Mouse (Mus musculus): ENCODE data around the gene Prpf8. TPM values are rescaled to one million over a fixed set of nuclear protein-coding genes. Genes with fewer than 3 reads are reported as not detected.

The Prpf8 gene
- total RNA-seq, 1 experiment, result 256 TPM

- H3K27ac ChIP-seq (ENCODE audit: insufficient read depth, low read depth, low read length, poor library complexity, severe bottlenecking), result peak overlapping the region; percentile 64
- H3K4me3 ChIP-seq (ENCODE audit: insufficient read depth in 1 of 2, low read depth in 1 of 2, low read length in 2 of 2, poor library complexity in 1 of 2, severe bottlenecking in 1 of 2), result peak overlapping the region in 1 of 2 experiments; percentile 14; a peak in 2 of 4 replicates
- DNase-seq (ENCODE audit: low read depth, low spot score), result peak; percentile 51
- H3K9ac ChIP-seq (ENCODE audit: insufficient read depth, low read depth, low read length, poor library complexity, severe bottlenecking), result peak overlapping the region; percentile 44; the same call in 1 of the 2 replicates
- in situ Hi-C loops (cut with MboI; ENCODE audit: low sequenced_read_pairs in 2 of 2, unreplicated experiment in 2 of 2), result no loop called here
- H3K4me1 ChIP-seq (ENCODE audit: control insufficient read depth in 2 of 2, insufficient read depth in 2 of 2, low read length in 2 of 2, poor library complexity in 1 of 2), result peaks cover 0 to 6% of the 10 kb centered on the region in 2 experiments; a peak in 1 of 4 replicates
- no peaks in the 10 kb centered on the region for H3K9me3 ChIP-seq (ENCODE audit: control insufficient read depth, insufficient read depth, low read depth, low read length)
- TF ChIP-seq MAFK (IDR thresholded peaks at IDR 0.05; ENCODE audit: insufficient read depth, low read depth, low read length) (no peak), HCFC1 (IDR thresholded peaks at IDR 0.05; ENCODE audit: borderline replicate concordance, insufficient read depth, low read length) (no peak), ZC3H11A (IDR thresholded peaks at IDR 0.05; ENCODE audit: borderline replicate concordance, low read depth, low read length) (no peak), ZNF384 (IDR thresholded peaks at IDR 0.05; ENCODE audit: low read depth, low read length) (no peak), CHD2 (IDR thresholded peaks at IDR 0.05; ENCODE audit: low read depth, low read length) (no peak)
- H3K36me3 ChIP-seq (ENCODE audit: control insufficient read depth, insufficient read depth, low read length, poor library complexity, severe bottlenecking), result 0 out of 2 replicates have a peak, but pooled peaks cover 1% of the 10 kb centered on the region
Measured at GRCm38 (mm10) chr11:75557142-75557541, 70.5 kb downstream of the Prpf8 start.

- in situ Hi-C loops (cut with MboI; ENCODE audit: low sequenced_read_pairs in 2 of 2, unreplicated experiment in 2 of 2), result no loop called here
- no peak overlapping the region for H3K4me3 ChIP-seq (ENCODE audit: insufficient read depth in 1 of 2, low read depth in 1 of 2, low read length in 2 of 2, poor library complexity in 1 of 2, severe bottlenecking in 1 of 2)
- no peak overlapping the region for H3K27ac ChIP-seq (ENCODE audit: insufficient read depth, low read depth, low read length, poor library complexity, severe bottlenecking)
- DNase-seq (ENCODE audit: low read depth, low spot score), result peak; percentile 63
- H3K9me3 ChIP-seq (ENCODE audit: control insufficient read depth, insufficient read depth, low read depth, low read length), result no peaks in the 10 kb centered on the region
- peaks cover 4% of the 10 kb centered on the region; the same call in 1 of the 2 replicates for H3K36me3 ChIP-seq (ENCODE audit: control insufficient read depth, insufficient read depth, low read length, poor library complexity, severe bottlenecking)
- no peak overlapping the region for H3K9ac ChIP-seq (ENCODE audit: insufficient read depth, low read depth, low read length, poor library complexity, severe bottlenecking)
- TF ChIP-seq ZC3H11A (IDR thresholded peaks at IDR 0.05; ENCODE audit: borderline replicate concordance, low read depth, low read length), result no peak
- no peak for TF ChIP-seq ZNF384 (IDR thresholded peaks at IDR 0.05; ENCODE audit: low read depth, low read length)
- TF ChIP-seq MAFK (IDR thresholded peaks at IDR 0.05; ENCODE audit: insufficient read depth, low read depth, low read length), result no peak
- no peak for TF ChIP-seq HCFC1 (IDR thresholded peaks at IDR 0.05; ENCODE audit: borderline replicate concordance, insufficient read depth, low read length)
- no peak for TF ChIP-seq CHD2 (IDR thresholded peaks at IDR 0.05; ENCODE audit: low read depth, low read length)
- peaks cover 0 to 4% of the 10 kb centered on the region in 2 experiments; a peak in 1 of 4 replicates for H3K4me1 ChIP-seq (ENCODE audit: control insufficient read depth in 2 of 2, insufficient read depth in 2 of 2, low read length in 2 of 2, poor library complexity in 1 of 2)
Measured at GRCm38 (mm10) chr11:75558101-75558500, 71.5 kb downstream of the Prpf8 start.

Other genes starting within 250 kb of the Prpf8 start
- gene Rpa1, start 138.5 kb upstream of the Prpf8 start, total RNA-seq (2012; rRNA removed), result 193 and 317 TPM in 2 replicates
- 27.0 and 28.3 TPM in 2 replicates for gene Smyd4, start 138.4 kb upstream of the Prpf8 start, total RNA-seq (2012; rRNA removed)
- gene Serpinf1, start 64.1 kb upstream of the Prpf8 start, total RNA-seq (2012; rRNA removed), result 20.3 and 24.7 TPM in 2 replicates
- 0.27 TPM in 1 of 2 replicates, not detected in the other for gene Serpinf2, start 47.2 kb upstream of the Prpf8 start, total RNA-seq (2012; rRNA removed)
- gene Wdr81, start 32.1 kb upstream of the Prpf8 start, total RNA-seq (2012; rRNA removed), result 8.5 and 11.8 TPM in 2 replicates
- 5.9 and 6.6 TPM in 2 replicates for gene Tlcd2, start 25.1 kb upstream of the Prpf8 start, total RNA-seq (2012; rRNA removed)
- gene Rilp, start 23.3 kb downstream of the Prpf8 start, total RNA-seq (2012; rRNA removed), result 0.79 and 0.89 TPM in 2 replicates
- gene Scarf1, start 26.7 kb downstream of the Prpf8 start, total RNA-seq (2012; rRNA removed), result 3.1 and 4.3 TPM in 2 replicates
- gene Slc43a2, start 44.9 kb downstream of the Prpf8 start, total RNA-seq (2012; rRNA removed), result 24.8 and 32.5 TPM in 2 replicates
- 31.3 and 40.3 TPM in 2 replicates for gene Pitpna, start 101.3 kb downstream of the Prpf8 start, total RNA-seq (2012; rRNA removed)
- gene Inpp5k, start 144.2 kb downstream of the Prpf8 start, total RNA-seq (2012; rRNA removed), result 12.2 and 13.8 TPM in 2 replicates
- gene Myo1c, start 163.7 kb downstream of the Prpf8 start, total RNA-seq (2012; rRNA removed), result 62.8 and 62.9 TPM in 2 replicates
- gene Crk, start 192.4 kb downstream of the Prpf8 start, total RNA-seq (2012; rRNA removed), result 68.1 and 71.3 TPM in 2 replicates
- 256 and 432 TPM in 2 replicates for gene Ywhae, start 246.1 kb downstream of the Prpf8 start, total RNA-seq (2012; rRNA removed)